Mouse (Mus musculus): ENCODE results near the gene Disc1. TPM values are rescaled to one million over a fixed set of nuclear protein-coding genes. Genes with fewer than 3 reads are reported as not detected.

The Disc1 gene
- polyA plus RNA-seq, 1 experiment: 0.12 TPM

DNA sequence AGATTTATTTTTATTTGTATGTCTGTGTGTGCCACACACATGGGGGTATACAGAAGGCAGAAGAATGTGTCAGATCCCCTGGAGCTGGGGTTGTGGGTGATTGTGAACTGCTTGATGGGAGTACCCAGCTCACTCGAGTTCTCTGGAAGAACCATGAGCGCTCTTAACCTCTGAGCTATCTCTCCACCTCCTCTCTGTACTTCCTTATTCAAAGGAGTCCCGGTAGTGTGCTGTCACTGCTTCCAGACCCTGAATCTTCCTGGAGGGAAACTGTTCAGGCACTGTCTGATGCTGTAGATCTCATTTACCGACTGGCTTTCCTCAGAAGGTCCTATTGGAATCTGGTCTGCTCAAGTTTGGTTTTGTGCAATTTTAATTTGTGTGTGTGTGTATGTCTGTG is 186.8 kb downstream of the Disc1 start:
- no peak overlapping the region for H3ac ChIP-seq (ENCODE audit: control insufficient read depth, insufficient read length, low read depth)
- H3K79me3 ChIP-seq (ENCODE audit: low read depth): no peaks in the 10 kb centered on the region
- TF ChIP-seq USF1 (IDR thresholded peaks at IDR 0.05; ENCODE audit: low read depth): no peak
- no peak for TF ChIP-seq MYOG (IDR thresholded peaks at IDR 0.05; ENCODE audit: control insufficient read depth, extremely low read depth, insufficient read length)
- TF ChIP-seq MAX (IDR thresholded peaks at IDR 0.05): no peak
- TF ChIP-seq MYOD1 (IDR thresholded peaks at IDR 0.05; ENCODE audit: control insufficient read depth, insufficient read length, low read depth): no peak
- no peak for TF ChIP-seq CTCF (IDR thresholded peaks at IDR 0.05; ENCODE audit: control insufficient read depth, insufficient read depth, insufficient read length)
- no peak for TF ChIP-seq CEBPB (IDR thresholded peaks at IDR 0.05; ENCODE audit: low read depth)
- no peak for TF ChIP-seq FOSL1 (IDR thresholded peaks at IDR 0.05; ENCODE audit: insufficient read depth, low read length, poor library complexity, severe bottlenecking)
- H3K79me2 ChIP-seq (ENCODE audit: control insufficient read depth, insufficient read depth): no peaks in the 10 kb centered on the region
- H3K27me3 ChIP-seq (ENCODE audit: control insufficient read depth, insufficient read depth, insufficient read length): no peaks in the 10 kb centered on the region
- no peaks in the 10 kb centered on the region for H3K36me3 ChIP-seq (ENCODE audit: control insufficient read depth, insufficient read depth)
- H3K4me3 ChIP-seq (ENCODE audit: insufficient read depth, poor library complexity, severe bottlenecking): no peak overlapping the region

DNA sequence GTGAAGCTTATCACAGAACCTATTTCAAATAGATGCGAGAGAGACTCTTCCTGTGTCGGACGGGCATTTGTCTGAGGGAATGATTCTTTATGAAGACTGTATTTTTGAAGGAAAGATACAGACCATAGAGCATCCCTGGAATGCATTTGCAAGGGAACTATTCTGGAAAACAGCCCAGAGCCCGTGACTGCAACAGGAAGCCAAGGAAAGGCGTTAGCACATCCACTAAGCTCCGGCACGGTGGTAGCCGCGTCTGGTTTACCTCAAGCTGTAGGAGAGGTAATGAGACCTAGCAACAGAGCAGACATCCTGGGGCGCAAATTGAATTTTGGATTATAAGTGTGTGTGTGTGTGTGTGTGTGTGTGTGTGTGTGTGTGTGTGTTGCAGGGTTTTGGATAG is 188.4 kb downstream of the Disc1 start:
- Histone ChIP-seq H3K4me3 (ENCODE audit: insufficient read depth, poor library complexity, severe bottlenecking) (no peak overlapping the region), H3ac (ENCODE audit: control insufficient read depth, insufficient read length, low read depth) (no peak overlapping the region), H3K36me3 (ENCODE audit: control insufficient read depth, insufficient read depth) (no peaks in the 10 kb centered on the region), H3K79me2 (ENCODE audit: control insufficient read depth, insufficient read depth) (no peaks in the 10 kb centered on the region), H3K79me3 (ENCODE audit: low read depth) (no peaks in the 10 kb centered on the region), H3K27me3 (ENCODE audit: control insufficient read depth, insufficient read depth, insufficient read length) (no peaks in the 10 kb centered on the region)
- no peak for TF ChIP-seq MYOG (IDR thresholded peaks at IDR 0.05; ENCODE audit: control insufficient read depth, extremely low read depth, insufficient read length)
- TF ChIP-seq MYOD1 (IDR thresholded peaks at IDR 0.05; ENCODE audit: control insufficient read depth, insufficient read length, low read depth): no peak
- TF ChIP-seq USF1 (IDR thresholded peaks at IDR 0.05; ENCODE audit: low read depth): no peak
- TF ChIP-seq MAX (IDR thresholded peaks at IDR 0.05): no peak
- TF ChIP-seq FOSL1 (IDR thresholded peaks at IDR 0.05; ENCODE audit: insufficient read depth, low read length, poor library complexity, severe bottlenecking): no peak
- no peak for TF ChIP-seq CEBPB (IDR thresholded peaks at IDR 0.05; ENCODE audit: low read depth)
- no peak for TF ChIP-seq CTCF (IDR thresholded peaks at IDR 0.05; ENCODE audit: control insufficient read depth, insufficient read depth, insufficient read length)

DNA sequence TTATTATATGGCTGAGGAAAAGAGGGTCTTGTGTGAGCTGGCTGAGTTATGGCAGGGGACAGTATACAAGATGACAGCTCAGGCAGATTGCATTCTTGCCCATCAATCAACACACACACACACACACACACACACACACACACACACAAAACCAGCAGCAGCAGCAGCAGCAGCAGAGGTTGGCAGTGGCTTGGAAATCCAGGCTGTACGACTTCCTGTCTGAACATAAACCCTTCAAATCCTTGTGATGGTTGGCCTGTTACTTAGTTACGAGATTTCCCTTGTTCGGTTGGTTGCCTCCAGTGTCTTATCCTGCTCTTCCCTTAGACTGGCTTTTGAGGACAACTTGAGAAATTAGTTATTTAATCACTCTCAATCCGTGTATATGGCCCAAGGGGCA is 188.9 kb downstream of the Disc1 start:
- no peak overlapping the region for H3ac ChIP-seq (ENCODE audit: control insufficient read depth, insufficient read length, low read depth)
- H3K79me3 ChIP-seq (ENCODE audit: low read depth): no peaks in the 10 kb centered on the region
- H3K27me3 ChIP-seq (ENCODE audit: control insufficient read depth, insufficient read depth, insufficient read length): no peaks in the 10 kb centered on the region
- H3K4me3 ChIP-seq (ENCODE audit: insufficient read depth, poor library complexity, severe bottlenecking): no peak overlapping the region
- no peak for TF ChIP-seq CEBPB (IDR thresholded peaks at IDR 0.05; ENCODE audit: low read depth)
- TF ChIP-seq MYOD1 (IDR thresholded peaks at IDR 0.05; ENCODE audit: control insufficient read depth, insufficient read length, low read depth): no peak
- TF ChIP-seq MAX (IDR thresholded peaks at IDR 0.05): no peak
- no peak for TF ChIP-seq CTCF (IDR thresholded peaks at IDR 0.05; ENCODE audit: control insufficient read depth, insufficient read depth, insufficient read length)
- no peak for TF ChIP-seq MYOG (IDR thresholded peaks at IDR 0.05; ENCODE audit: control insufficient read depth, extremely low read depth, insufficient read length)
- TF ChIP-seq FOSL1 (IDR thresholded peaks at IDR 0.05; ENCODE audit: insufficient read depth, low read length, poor library complexity, severe bottlenecking): no peak
- TF ChIP-seq USF1 (IDR thresholded peaks at IDR 0.05; ENCODE audit: low read depth): no peak
- H3K36me3 ChIP-seq (ENCODE audit: control insufficient read depth, insufficient read depth): no peaks in the 10 kb centered on the region
- H3K79me2 ChIP-seq (ENCODE audit: control insufficient read depth, insufficient read depth): no peaks in the 10 kb centered on the region

DNA sequence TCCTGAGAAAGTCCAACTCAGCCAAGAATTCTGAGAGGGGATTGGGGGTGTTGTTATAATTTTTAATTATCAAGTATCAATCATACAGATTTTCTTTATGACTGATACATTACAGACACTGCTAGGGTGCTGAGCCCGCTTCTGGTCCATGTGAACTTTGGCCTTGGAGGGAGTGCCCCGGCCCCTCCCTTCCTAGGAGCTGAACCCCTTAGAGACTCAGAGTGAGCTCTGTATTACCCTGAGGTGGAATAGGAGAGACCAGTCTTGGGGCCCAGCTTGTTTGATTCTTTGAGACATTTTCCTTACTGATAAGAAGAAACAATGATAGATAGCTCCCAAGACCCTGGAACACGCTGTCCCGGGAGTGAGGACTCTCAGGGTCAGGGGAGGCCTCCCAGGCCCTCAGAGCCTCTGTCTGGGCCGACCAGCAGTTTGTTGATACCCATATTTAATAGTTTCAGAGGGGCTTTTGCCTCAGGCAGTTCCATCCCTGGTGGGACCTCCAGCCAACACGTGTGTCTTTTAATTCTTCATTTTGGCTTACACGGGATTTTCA is 192.8 kb downstream of the Disc1 start:
- H3K79me2 ChIP-seq (ENCODE audit: control insufficient read depth, insufficient read depth): no peaks in the 10 kb centered on the region
- no peaks in the 10 kb centered on the region for H3K27me3 ChIP-seq (ENCODE audit: control insufficient read depth, insufficient read depth, insufficient read length)
- no peaks in the 10 kb centered on the region for H3K79me3 ChIP-seq (ENCODE audit: low read depth)
- TF ChIP-seq MYOG (IDR thresholded peaks at IDR 0.05; ENCODE audit: control insufficient read depth, extremely low read depth, insufficient read length) (no peak), CEBPB (IDR thresholded peaks at IDR 0.05; ENCODE audit: low read depth) (no peak), USF1 (IDR thresholded peaks at IDR 0.05; ENCODE audit: low read depth) (no peak), FOSL1 (IDR thresholded peaks at IDR 0.05; ENCODE audit: insufficient read depth, low read length, poor library complexity, severe bottlenecking) (no peak), MAX (IDR thresholded peaks at IDR 0.05) (no peak), MYOD1 (IDR thresholded peaks at IDR 0.05; ENCODE audit: control insufficient read depth, insufficient read length, low read depth) (no peak), CTCF (IDR thresholded peaks at IDR 0.05; ENCODE audit: control insufficient read depth, insufficient read depth, insufficient read length) (no peak)
- H3K36me3 ChIP-seq (ENCODE audit: control insufficient read depth, insufficient read depth): no peaks in the 10 kb centered on the region
- H3ac ChIP-seq (ENCODE audit: control insufficient read depth, insufficient read length, low read depth): no peak overlapping the region
- no peak overlapping the region for H3K4me3 ChIP-seq (ENCODE audit: insufficient read depth, poor library complexity, severe bottlenecking)

DNA sequence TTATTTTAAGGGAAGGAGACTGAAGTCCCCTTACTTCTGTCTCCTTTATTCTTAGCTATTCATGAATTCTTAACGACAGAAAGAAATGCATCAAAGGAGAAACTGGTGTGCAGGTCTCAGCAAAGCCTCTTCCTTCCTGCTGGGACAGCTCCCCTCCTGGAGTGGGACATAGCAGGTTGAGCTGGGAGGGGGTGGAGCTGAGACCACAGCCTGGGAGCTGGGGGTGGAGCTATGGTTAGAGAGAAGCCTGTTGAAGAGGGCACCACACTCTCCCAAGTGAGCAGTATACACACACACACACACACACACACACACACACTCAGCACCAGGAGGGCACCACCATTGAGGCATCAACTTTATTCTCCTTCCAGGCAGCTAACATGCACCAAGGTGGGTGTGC is 193.4 kb downstream of the Disc1 start:
- Histone ChIP-seq H3ac (ENCODE audit: control insufficient read depth, insufficient read length, low read depth) (no peak overlapping the region), H3K4me3 (ENCODE audit: insufficient read depth, poor library complexity, severe bottlenecking) (no peak overlapping the region), H3K36me3 (ENCODE audit: control insufficient read depth, insufficient read depth) (no peaks in the 10 kb centered on the region), H3K79me3 (ENCODE audit: low read depth) (no peaks in the 10 kb centered on the region), H3K79me2 (ENCODE audit: control insufficient read depth, insufficient read depth) (no peaks in the 10 kb centered on the region), H3K27me3 (ENCODE audit: control insufficient read depth, insufficient read depth, insufficient read length) (no peaks in the 10 kb centered on the region)
- no peak for TF ChIP-seq MAX (IDR thresholded peaks at IDR 0.05)
- no peak for TF ChIP-seq CEBPB (IDR thresholded peaks at IDR 0.05; ENCODE audit: low read depth)
- TF ChIP-seq USF1 (IDR thresholded peaks at IDR 0.05; ENCODE audit: low read depth): no peak
- no peak for TF ChIP-seq CTCF (IDR thresholded peaks at IDR 0.05; ENCODE audit: control insufficient read depth, insufficient read depth, insufficient read length)
- TF ChIP-seq MYOD1 (IDR thresholded peaks at IDR 0.05; ENCODE audit: control insufficient read depth, insufficient read length, low read depth): no peak
- no peak for TF ChIP-seq FOSL1 (IDR thresholded peaks at IDR 0.05; ENCODE audit: insufficient read depth, low read length, poor library complexity, severe bottlenecking)
- no peak for TF ChIP-seq MYOG (IDR thresholded peaks at IDR 0.05; ENCODE audit: control insufficient read depth, extremely low read depth, insufficient read length)
